Mouse (Mus musculus): Measurements from ENCODE around the gene Zfand4. TPM values are rescaled to one million over a fixed set of nuclear protein-coding genes. Genes with fewer than 3 reads are reported as not detected.

Zfand4 gene
- polyA plus RNA-seq, 1 experiment: 3.9 TPM

DNA sequence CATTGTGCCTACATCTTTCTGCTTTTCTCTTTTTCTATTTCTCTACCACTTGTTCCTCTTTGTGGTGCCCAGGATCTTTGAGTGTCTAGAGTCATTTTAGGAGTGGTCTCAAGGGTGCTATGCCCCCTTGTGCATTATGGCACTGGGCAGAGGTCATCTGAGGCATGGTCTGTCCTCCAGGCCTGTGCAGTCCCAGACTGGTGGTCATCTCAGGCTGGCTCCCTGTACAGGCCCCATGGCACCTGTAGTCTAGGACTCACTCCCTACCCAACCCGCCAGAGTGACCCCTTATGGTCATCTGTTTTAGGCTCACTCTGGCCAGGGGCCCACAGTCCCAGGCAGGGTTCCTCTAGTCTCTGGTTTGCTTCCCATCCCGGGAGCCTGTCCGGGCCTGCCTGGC is 107.5 kb downstream of the Zfand4 start:
- no peak for DNase-seq (ENCODE audit: low spot score)

DNA sequence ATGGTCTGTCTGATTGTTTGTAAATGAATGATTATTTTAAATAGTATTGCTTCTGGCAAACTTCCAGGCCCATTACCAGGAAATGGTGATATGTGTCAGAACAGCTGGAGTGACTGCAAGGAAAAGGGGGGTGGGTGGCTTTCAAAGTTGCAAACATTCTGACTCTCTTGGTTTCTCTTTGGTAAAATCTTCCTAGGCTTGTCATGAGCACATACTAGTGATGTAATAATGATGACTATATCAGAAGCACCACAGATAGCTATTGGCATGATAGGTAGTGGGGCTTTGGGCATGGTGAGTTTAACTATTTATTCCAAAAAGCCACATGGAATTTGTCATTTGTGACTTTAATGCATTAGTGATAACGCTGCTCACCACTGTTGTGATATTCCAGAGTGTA is 110.1 kb downstream of the Zfand4 start:
- DNase-seq (ENCODE audit: low spot score): no peak

DNA sequence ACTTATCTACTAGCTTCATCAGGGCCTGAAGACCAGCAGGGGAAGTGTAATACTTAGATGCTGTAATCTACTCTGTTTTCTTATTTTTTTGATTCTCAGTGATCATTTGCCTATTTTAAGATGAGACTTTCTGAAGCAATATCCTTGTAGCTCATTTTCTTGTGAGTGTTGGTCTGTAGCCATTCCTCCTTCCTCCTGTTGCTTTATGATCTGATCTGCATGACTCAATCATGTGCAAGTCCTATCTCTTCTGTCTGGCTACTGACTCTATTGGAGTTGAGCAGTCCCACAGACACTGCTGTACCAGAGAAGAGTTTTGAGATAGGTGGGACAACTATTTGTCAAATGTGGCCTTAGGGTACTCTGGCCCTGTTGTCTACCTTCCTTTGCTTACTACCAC is 110.6 kb downstream of the Zfand4 start:
- DNase-seq (ENCODE audit: low spot score): no peak

DNA sequence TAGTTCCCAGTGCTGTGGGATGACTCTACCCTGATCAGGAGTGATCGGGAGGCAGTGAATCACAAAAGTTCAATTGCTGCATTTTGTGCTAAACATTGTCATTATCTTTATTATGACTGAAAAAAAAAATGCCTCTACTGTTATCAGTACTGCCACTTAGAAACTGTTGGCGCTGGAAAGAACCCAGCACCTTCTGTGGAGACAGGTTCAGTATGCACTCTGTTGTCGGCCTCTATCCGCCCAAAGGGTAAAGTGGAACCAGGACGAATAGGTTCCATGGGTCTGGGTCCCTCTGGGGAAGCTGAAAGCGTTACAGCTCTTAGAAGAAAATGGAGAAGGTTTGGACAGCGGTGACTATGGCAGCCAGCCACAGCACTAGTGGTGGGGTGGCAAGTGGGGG is 114.9 kb downstream of the Zfand4 start:
- no peak for DNase-seq (ENCODE audit: low spot score)

Other genes with a start within 250 kb of the Zfand4 start
- 14.4 and 15.5 TPM in 2 replicates for gene Tmcc1, start 70.7 kb upstream of the Zfand4 start, polyA plus RNA-seq (2012; rRNA removed)
- 54.7 and 56.1 TPM in 2 replicates for gene Washc2, start 56.2 kb upstream of the Zfand4 start, polyA plus RNA-seq (2012; rRNA removed)
- 54.5 and 56.6 TPM in 2 replicates for gene March8, start 73.8 kb downstream of the Zfand4 start, polyA plus RNA-seq (2012; rRNA removed)
- gene Alox5, start 197.0 kb downstream of the Zfand4 start, polyA plus RNA-seq (2012; rRNA removed): 4.0 TPM in 2 replicates
- not detected in 2 replicates for gene Olfr211, start 224.9 kb downstream of the Zfand4 start, polyA plus RNA-seq (2012; rRNA removed)
- not detected in 2 replicates for gene Olfr212, start 242.3 kb downstream of the Zfand4 start, polyA plus RNA-seq (2012; rRNA removed)

Measured in urinary bladder, adult 2 months (tissue).